Mouse (Mus musculus) MEL (cell line): ENCODE data around the gene Tekt1. TPM values are rescaled to one million over a fixed set of nuclear protein-coding genes. Genes with fewer than 3 reads are reported as not detected.

Experiments used
- DNase-seq: peaks from one replicate; pipeline ENCODE4 v3.0.0; 2011; ENCODE audit warnings: low read depth, low spot score
- H3K27ac ChIP-seq: 2 replicates; pipeline ENCODE4 v1.5.1; 2012; ENCODE audit warnings: low read depth, mild to moderate bottlenecking, control low read depth, low read length, moderate library complexity; ENCODE audit not compliant: control insufficient read depth
- H3K27me3 ChIP-seq, 2 experiments: fragments of 150-350 bp in 1 of 2; sonication (generic) in 1 of 2; 2 replicates each; pipeline ENCODE4 v1.6.1; 2012; ENCODE audit warnings: low read length in 2 of 2, mild to moderate bottlenecking in 2 of 2, improper control_type of control experiment in 1 of 2, moderate library complexity in 1 of 2; ENCODE audit not compliant: insufficient read depth in 2 of 2, control insufficient read depth in 1 of 2
- H3K36me3 ChIP-seq, 2 experiments: 2 replicates each; pipeline ENCODE4 v1.6.1; 2012 to 2014; ENCODE audit warnings: low read length in 2 of 2, improper control_type of control experiment in 1 of 2, inconsistent platforms in 1 of 2, mild to moderate bottlenecking in 1 of 2; ENCODE audit not compliant: insufficient read depth in 2 of 2, control insufficient read depth in 1 of 2
- H3K4me1 ChIP-seq, 2 experiments: fragments of 150-350 bp in 1 of 2; sonication (generic) in 1 of 2; 2 replicates each; pipeline ENCODE4 v1.6.1; 2012; ENCODE audit warnings: low read length in 2 of 2, improper control_type of control experiment in 1 of 2, mild to moderate bottlenecking in 1 of 2; ENCODE audit not compliant: insufficient read depth in 2 of 2, control insufficient read depth in 1 of 2
- H3K4me3 ChIP-seq, 2 experiments: fragments of 150-350 bp in 1 of 2; sonication (generic) in 1 of 2; 2 replicates each; pipeline ENCODE4 v1.5.1; 2012; ENCODE audit warnings: low read depth in 2 of 2, low read length in 2 of 2, mild to moderate bottlenecking in 2 of 2, moderate library complexity in 2 of 2, control low read depth in 1 of 2, improper control_type of control experiment in 1 of 2; ENCODE audit not compliant: control insufficient read depth in 1 of 2, insufficient read depth in 1 of 2
- H3K79me2 ChIP-seq: 2 replicates; pipeline ENCODE4 v1.6.1; 2012; ENCODE audit warnings: mild to moderate bottlenecking, low read length, moderate library complexity; ENCODE audit not compliant: control insufficient read depth, poor library complexity, insufficient read depth
- H3K9ac ChIP-seq: 2 replicates; pipeline ENCODE4 v1.6.1; 2012; ENCODE audit warnings: low read depth, mild to moderate bottlenecking, control low read depth, low read length, moderate library complexity; ENCODE audit not compliant: control insufficient read depth, poor library complexity, severe bottlenecking
- H3K9me3 ChIP-seq: fragments of 150-350 bp; sonication (generic); replicated peaks from 2 replicates; pipeline ENCODE4 v1.6.1; 2012; ENCODE audit warnings: mild to moderate bottlenecking, low read length, improper control_type of control experiment, moderate library complexity; ENCODE audit not compliant: insufficient read depth
- BHLHE40 ChIP-seq: IDR thresholded peaks from 2 replicates; pipeline ENCODE4 v1.6.1; 2012; ENCODE audit warnings: low read depth, mild to moderate bottlenecking, inconsistent platforms, low read length, improper control_type of control experiment, borderline replicate concordance
- E2F4 ChIP-seq: IDR thresholded peaks from 2 replicates; pipeline ENCODE4 v1.6.1; 2011; ENCODE audit warnings: low read depth, low read length, improper control_type of control experiment, borderline replicate concordance
- ELF1 ChIP-seq: IDR thresholded peaks from 2 replicates; pipeline ENCODE4 v1.6.1; 2014; ENCODE audit warnings: low read depth, mild to moderate bottlenecking, inconsistent platforms, low read length, improper control_type of control experiment, moderate library complexity
- EP300 ChIP-seq, 2 experiments: IDR thresholded peaks; 2 replicates each; pipeline ENCODE4 v1.6.1; 2011; ENCODE audit warnings: improper control_type of control experiment in 2 of 2, low read length in 2 of 2, low read depth in 1 of 2, mild to moderate bottlenecking in 1 of 2
- ETS1 ChIP-seq: IDR thresholded peaks from 2 replicates; pipeline ENCODE4 v1.6.1; 2012; ENCODE audit warnings: low read depth, mild to moderate bottlenecking, inconsistent platforms, low read length, improper control_type of control experiment, moderate library complexity
- GABPA ChIP-seq: IDR thresholded peaks from 2 replicates; pipeline ENCODE4 v1.6.1; 2012; ENCODE audit warnings: low read depth, mild to moderate bottlenecking, inconsistent platforms, low read length, improper control_type of control experiment, moderate library complexity
- HCFC1 ChIP-seq: IDR thresholded peaks from 2 replicates; pipeline ENCODE4 v1.6.1; 2012; ENCODE audit warnings: low read depth, mild to moderate bottlenecking, inconsistent platforms, low read length, improper control_type of control experiment, moderate library complexity
- JUND ChIP-seq: IDR thresholded peaks from 2 replicates; pipeline ENCODE4 v1.6.1; 2011; ENCODE audit warnings: low read depth, mild to moderate bottlenecking, improper control_type of control experiment, low read length
- KAT2A ChIP-seq: conservative IDR thresholded peaks from 2 replicates; pipeline ENCODE4 v1.6.1; 2012; ENCODE audit warnings: low read depth, low read length, improper control_type of control experiment, inconsistent platforms
- MAFK ChIP-seq: IDR thresholded peaks from 2 replicates; pipeline ENCODE4 v1.6.1; 2011; ENCODE audit warnings: low read depth, mild to moderate bottlenecking, low read length, improper control_type of control experiment, borderline replicate concordance
- MAX ChIP-seq: IDR thresholded peaks from 2 replicates; pipeline ENCODE4 v1.6.1; 2011; ENCODE audit warnings: low read length, improper control_type of control experiment
- MEF2A ChIP-seq: IDR thresholded peaks from 2 replicates; pipeline ENCODE4 v1.6.1; 2014; ENCODE audit warnings: low read depth, mild to moderate bottlenecking, inconsistent platforms, low read length, improper control_type of control experiment; ENCODE audit not compliant: poor library complexity, insufficient replicate concordance, severe bottlenecking; ENCODE audit errors: extremely low read depth
- MXI1 ChIP-seq: IDR thresholded peaks from 2 replicates; pipeline ENCODE4 v1.6.1; 2011; ENCODE audit warnings: mild to moderate bottlenecking, low read depth, low read length, improper control_type of control experiment
- MYC ChIP-seq: IDR thresholded peaks from 2 replicates; pipeline ENCODE4 v1.6.1; 2011; ENCODE audit warnings: low read depth, mild to moderate bottlenecking, low read length, improper control_type of control experiment, moderate library complexity
- NELFE ChIP-seq: IDR thresholded peaks from 2 replicates; pipeline ENCODE4 v1.6.1; 2011; ENCODE audit warnings: low read depth, low read length, improper control_type of control experiment
- NRF1 ChIP-seq: IDR thresholded peaks from 2 replicates; pipeline ENCODE4 v1.6.1; 2014; ENCODE audit warnings: low read depth, mild to moderate bottlenecking, inconsistent platforms, low read length, improper control_type of control experiment, moderate library complexity; ENCODE audit not compliant: poor library complexity, insufficient read depth, severe bottlenecking
- POLR2AphosphoS5 ChIP-seq: IDR thresholded peaks from 2 replicates; pipeline ENCODE4 v1.6.1; 2012; ENCODE audit warnings: low read depth, borderline replicate concordance, mild to moderate bottlenecking, inconsistent platforms, low read length, moderate library complexity, mixed read lengths
- RAD21 ChIP-seq: IDR thresholded peaks from 2 replicates; pipeline ENCODE4 v1.6.1; 2011; ENCODE audit warnings: mild to moderate bottlenecking, low read depth, low read length, improper control_type of control experiment
- RCOR1 ChIP-seq: IDR thresholded peaks from 2 replicates; pipeline ENCODE4 v1.6.1; 2012; ENCODE audit warnings: low read depth, mild to moderate bottlenecking, inconsistent platforms, low read length, improper control_type of control experiment
- SMC3 ChIP-seq: IDR thresholded peaks from 2 replicates; pipeline ENCODE4 v1.6.1; 2011; ENCODE audit warnings: low read depth, low read length, improper control_type of control experiment
- TBP ChIP-seq: IDR thresholded peaks from 2 replicates; pipeline ENCODE4 v1.8.0; 2011; ENCODE audit warnings: low read depth, low read length, improper control_type of control experiment
- TCF12 ChIP-seq: IDR thresholded peaks from 2 replicates; pipeline ENCODE4 v1.6.1; 2014; ENCODE audit warnings: low read depth, mild to moderate bottlenecking, inconsistent platforms, low read length, improper control_type of control experiment, moderate library complexity
- USF1 ChIP-seq: IDR thresholded peaks from 2 replicates; pipeline ENCODE4 v1.6.1; 2014; ENCODE audit warnings: low read depth, mild to moderate bottlenecking, inconsistent platforms, low read length, improper control_type of control experiment, moderate library complexity
- USF2 ChIP-seq, 2 experiments: IDR thresholded peaks; 2 replicates each; pipeline ENCODE4 v1.6.1; 2011 to 2012; ENCODE audit warnings: improper control_type of control experiment in 2 of 2, low read length in 2 of 2, borderline replicate concordance in 1 of 2, inconsistent platforms in 1 of 2, low read depth in 1 of 2, mild to moderate bottlenecking in 1 of 2; ENCODE audit not compliant: insufficient read depth in 1 of 2
- ZC3H11A ChIP-seq: IDR thresholded peaks from 2 replicates; pipeline ENCODE4 v1.6.1; 2012; ENCODE audit warnings: low read depth, mild to moderate bottlenecking, inconsistent platforms, low read length, improper control_type of control experiment
- ZKSCAN1 ChIP-seq: IDR thresholded peaks from 2 replicates; pipeline ENCODE4 v1.6.1; 2012; ENCODE audit warnings: low read depth, mild to moderate bottlenecking, inconsistent platforms, low read length, improper control_type of control experiment, moderate library complexity
- ZNF384 ChIP-seq: IDR thresholded peaks from 2 replicates; pipeline ENCODE4 v1.6.1; 2012; ENCODE audit warnings: low read depth, mild to moderate bottlenecking, inconsistent platforms, low read length, improper control_type of control experiment
- polyA plus RNA-seq, 2 experiments: library from polyadenylated mRNA; stranded (reverse) in 1 of 2; unstranded in 1 of 2; fragments of >175 nt in 1 of 2; fragments of >200 nt in 1 of 2; gene quantifications; 2 replicates each; pipeline versions ENCODE4 v1.2.1 to v1.2.4; 2012; ENCODE audit warnings: low replicate concordance in 2 of 2, low read depth in 1 of 2; ENCODE audit not compliant: insufficient read length in 2 of 2, insufficient read depth in 1 of 2, missing spikeins in 1 of 2
- total RNA-seq: library from RNA; depleted of rRNA; stranded (reverse); fragments of 300-350 nt; gene quantifications from 2 replicates; pipeline ENCODE4 v1.2.3, GENCODE M21; 2012

Tekt1 gene
- total and polyA plus RNA-seq, 3 experiments, result not detected

- no peaks in the 10 kb centered on the region for H3K79me2 ChIP-seq
- H3K9me3 ChIP-seq, result no peaks in the 10 kb centered on the region
- H3K36me3 ChIP-seq, result peaks cover 0 to 10% of the 10 kb centered on the region in 2 experiments; a peak in 2 of 4 replicates
- H3K9ac ChIP-seq, result no peak overlapping the region
- H3K27me3 ChIP-seq, result no peaks in the 10 kb centered on the region
- DNase-seq, result no peak
- H3K4me1 ChIP-seq, result peaks cover 5 to 13% of the 10 kb centered on the region in 2 experiments; a peak in 3 of 4 replicates
- H3K4me3 ChIP-seq, result no peak overlapping the region
- no peak for TF ChIP-seq ZNF384
- no peak for TF ChIP-seq EP300 (IDR thresholded peaks at IDR 0.05; ENCODE audit: low read depth in 1 of 2, low read length in 2 of 2)
- no peak for TF ChIP-seq MAX
- no peak for TF ChIP-seq MEF2A
- TF ChIP-seq TCF12, result no peak
- TF ChIP-seq MXI1, result no peak
- no peak for TF ChIP-seq NELFE
- TF ChIP-seq MYC, result no peak
- no peak for TF ChIP-seq E2F4
- TF ChIP-seq ZKSCAN1, result no peak
- no peak for TF ChIP-seq MAFK
- no peak for TF ChIP-seq RAD21
- TF ChIP-seq BHLHE40, result no peak
- TF ChIP-seq ETS1, result no peak
- TF ChIP-seq SMC3, result no peak
- TF ChIP-seq POLR2AphosphoS5, result no peak
- TF ChIP-seq KAT2A, result no peak
- no peak for TF ChIP-seq ELF1
- TF ChIP-seq ZC3H11A, result no peak
- H3K27ac ChIP-seq, result no peak overlapping the region
Observed at GRCm38 (mm10) chr11:72402969-72403368, 40.7 kb upstream of the Tekt1 start.

DNA sequence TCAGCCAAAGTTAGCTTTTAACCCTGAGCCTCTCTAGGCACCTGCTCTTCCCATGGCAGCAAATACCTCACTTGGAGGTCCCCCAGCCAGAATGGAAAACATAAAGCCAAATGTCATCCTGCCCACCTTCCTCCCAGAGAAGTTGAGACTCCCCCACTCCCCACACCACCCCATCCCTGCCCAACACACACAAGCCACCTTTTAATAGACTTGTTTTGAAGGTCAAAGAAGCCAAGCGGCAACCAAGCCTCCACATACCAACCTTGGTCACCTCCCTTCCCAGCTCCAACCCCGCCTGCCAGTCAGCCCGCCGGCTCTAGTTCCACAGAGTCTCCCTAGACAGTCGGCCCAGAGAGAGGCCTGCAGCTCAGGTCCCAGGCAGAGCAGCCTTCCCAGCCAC lies 39.8 kb upstream of the Tekt1 start:
- H3K36me3 ChIP-seq, result peaks cover 0 to 2% of the 10 kb centered on the region in 2 experiments; a peak in 1 of 4 replicates

More for the DNA sequence above, 39.8 kb upstream of the Tekt1 start:
- Histone ChIP-seq H3K27me3 (no peaks in the 10 kb centered on the region), H3K79me2 (no peaks in the 10 kb centered on the region), H3K4me1 (peaks cover 0 to 3% of the 10 kb centered on the region in 2 experiments; a peak in 2 of 4 replicates), H3K9me3 (no peaks in the 10 kb centered on the region), H3K9ac (no peak overlapping the region), H3K4me3 (no peak overlapping the region), H3K27ac (no peak overlapping the region)
- TF ChIP-seq ELF1 (no peak), GABPA (no peak), MXI1 (no peak), ZNF384 (no peak), USF2 (IDR thresholded peaks at IDR 0.05; ENCODE audit: borderline replicate concordance in 1 of 2, insufficient read depth in 1 of 2, low read depth in 1 of 2, low read length in 2 of 2) (no peak), RAD21 (no peak), EP300 (IDR thresholded peaks at IDR 0.05; ENCODE audit: low read depth in 1 of 2, low read length in 2 of 2) (no peak), HCFC1 (no peak), E2F4 (no peak), MAX (no peak), RCOR1 (no peak), TBP (no peak), JUND (no peak), USF1 (no peak), BHLHE40 (no peak), NRF1 (no peak)
- DNase-seq, result no peak
